Mouse (Mus musculus): Measurements from ENCODE around the gene Mybpc2. TPM values are rescaled to one million over a fixed set of nuclear protein-coding genes. Genes with fewer than 3 reads are reported as not detected.

Gene Mybpc2
- total RNA-seq, 1 experiment = 0.80 TPM

DNA sequence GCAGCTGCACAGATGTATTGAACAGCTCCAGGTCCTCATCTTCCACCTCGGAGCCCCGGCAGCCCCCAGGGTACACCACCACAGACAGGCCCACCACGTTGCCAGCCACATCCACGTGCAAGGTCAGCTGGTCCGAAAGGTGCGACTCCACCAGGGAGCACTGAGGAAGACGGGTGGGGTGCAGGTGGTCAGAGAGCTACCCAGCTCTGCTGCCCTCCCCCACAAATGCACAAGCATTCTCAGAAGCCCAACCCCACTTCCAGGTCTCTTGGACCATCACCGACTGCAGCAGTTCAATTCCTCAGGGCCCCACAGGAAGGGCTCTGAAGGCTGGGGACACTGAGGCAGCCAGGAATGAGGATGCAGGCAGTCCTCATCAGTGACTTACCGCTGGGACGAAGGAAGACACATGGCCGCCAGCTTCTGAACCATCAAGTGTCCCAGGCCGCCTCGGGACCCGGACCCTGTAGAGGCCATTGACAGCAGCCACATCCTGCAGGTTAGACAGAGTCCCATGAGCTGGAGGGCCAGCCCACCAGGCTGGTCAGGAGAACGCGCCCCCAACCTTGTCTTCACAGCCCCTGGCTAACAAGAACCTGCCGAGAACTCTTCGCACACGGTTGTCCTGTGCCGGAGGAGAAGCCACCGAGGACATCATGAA lies 32.2 kb downstream of the Mybpc2 start:
- Histone ChIP-seq H3K9me3 (ENCODE audit: control insufficient read depth, insufficient read depth, low read depth, low read length) (no peaks in the 10 kb centered on the region), H3K4me3 (ENCODE audit: insufficient read depth in 1 of 2, low read depth in 1 of 2, low read length in 2 of 2, poor library complexity in 1 of 2, severe bottlenecking in 1 of 2) (no peak overlapping the region), H3K4me1 (ENCODE audit: control insufficient read depth in 2 of 2, insufficient read depth in 2 of 2, low read length in 2 of 2, poor library complexity in 1 of 2) (peaks cover under 1 to 4% of the 10 kb centered on the region in 2 experiments; a peak in 3 of 4 replicates), H3K36me3 (ENCODE audit: control insufficient read depth, insufficient read depth, low read length, poor library complexity, severe bottlenecking) (peaks cover 42% of the 10 kb centered on the region; the same call in 1 of the 2 replicates), H3K9ac (ENCODE audit: insufficient read depth, low read depth, low read length, poor library complexity, severe bottlenecking) (no peak overlapping the region), H3K27ac (ENCODE audit: insufficient read depth, low read depth, low read length, poor library complexity, severe bottlenecking) (no peak overlapping the region)
- in situ Hi-C loops (cut with MboI; ENCODE audit: low sequenced_read_pairs in 2 of 2, unreplicated experiment in 2 of 2) = no loop called here
- no peak for DNase-seq (ENCODE audit: low read depth, low spot score)
- no peak for TF ChIP-seq ZNF384 (IDR thresholded peaks at IDR 0.05; ENCODE audit: low read depth, low read length)
- TF ChIP-seq HCFC1 (IDR thresholded peaks at IDR 0.05; ENCODE audit: borderline replicate concordance, insufficient read depth, low read length) = no peak
- TF ChIP-seq MAFK (IDR thresholded peaks at IDR 0.05; ENCODE audit: insufficient read depth, low read depth, low read length) = no peak
- no peak for TF ChIP-seq ZC3H11A (IDR thresholded peaks at IDR 0.05; ENCODE audit: borderline replicate concordance, low read depth, low read length)
- TF ChIP-seq CHD2 (IDR thresholded peaks at IDR 0.05; ENCODE audit: low read depth, low read length) = no peak

DNA sequence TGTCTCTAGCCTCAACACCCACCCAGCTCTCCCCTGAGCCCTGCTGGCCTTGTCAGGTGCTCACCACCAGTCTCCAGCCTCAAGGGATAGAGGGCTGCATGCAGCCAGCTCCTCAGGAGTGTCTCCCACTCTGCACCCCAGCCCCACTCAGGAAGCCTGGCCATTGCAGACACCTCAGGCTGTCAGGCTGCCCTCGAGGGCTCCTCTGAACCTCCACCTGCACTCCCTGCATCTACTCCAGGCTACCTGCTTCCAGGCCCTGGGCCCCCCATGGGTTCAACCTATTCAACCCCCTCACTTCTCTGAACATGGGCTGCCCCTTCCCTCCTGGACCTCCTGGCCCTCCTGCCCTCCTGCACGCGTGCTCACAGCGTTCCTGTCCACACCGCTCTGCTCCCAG lies 33.1 kb downstream of the Mybpc2 start:
- no peak for TF ChIP-seq ZC3H11A (IDR thresholded peaks at IDR 0.05; ENCODE audit: borderline replicate concordance, low read depth, low read length)
- TF ChIP-seq HCFC1 (IDR thresholded peaks at IDR 0.05; ENCODE audit: borderline replicate concordance, insufficient read depth, low read length) = no peak
- TF ChIP-seq MAFK (IDR thresholded peaks at IDR 0.05; ENCODE audit: insufficient read depth, low read depth, low read length) = no peak
- TF ChIP-seq ZNF384 (IDR thresholded peaks at IDR 0.05; ENCODE audit: low read depth, low read length) = no peak
- TF ChIP-seq CHD2 (IDR thresholded peaks at IDR 0.05; ENCODE audit: low read depth, low read length) = no peak
- H3K4me1 ChIP-seq (ENCODE audit: control insufficient read depth in 2 of 2, insufficient read depth in 2 of 2, low read length in 2 of 2, poor library complexity in 1 of 2) = peaks cover 0 to 13% of the 10 kb centered on the region in 2 experiments; a peak in 2 of 4 replicates
- no peak for DNase-seq (ENCODE audit: low read depth, low spot score)
- H3K9ac ChIP-seq (ENCODE audit: insufficient read depth, low read depth, low read length, poor library complexity, severe bottlenecking) = no peak overlapping the region
- peaks cover 42% of the 10 kb centered on the region; the same call in 1 of the 2 replicates for H3K36me3 ChIP-seq (ENCODE audit: control insufficient read depth, insufficient read depth, low read length, poor library complexity, severe bottlenecking)
- in situ Hi-C loops (cut with MboI; ENCODE audit: low sequenced_read_pairs in 2 of 2, unreplicated experiment in 2 of 2) = no loop called here
- H3K27ac ChIP-seq (ENCODE audit: insufficient read depth, low read depth, low read length, poor library complexity, severe bottlenecking) = no peak overlapping the region
- H3K9me3 ChIP-seq (ENCODE audit: control insufficient read depth, insufficient read depth, low read depth, low read length) = no peaks in the 10 kb centered on the region
- no peak overlapping the region for H3K4me3 ChIP-seq (ENCODE audit: insufficient read depth in 1 of 2, low read depth in 1 of 2, low read length in 2 of 2, poor library complexity in 1 of 2, severe bottlenecking in 1 of 2)

DNA sequence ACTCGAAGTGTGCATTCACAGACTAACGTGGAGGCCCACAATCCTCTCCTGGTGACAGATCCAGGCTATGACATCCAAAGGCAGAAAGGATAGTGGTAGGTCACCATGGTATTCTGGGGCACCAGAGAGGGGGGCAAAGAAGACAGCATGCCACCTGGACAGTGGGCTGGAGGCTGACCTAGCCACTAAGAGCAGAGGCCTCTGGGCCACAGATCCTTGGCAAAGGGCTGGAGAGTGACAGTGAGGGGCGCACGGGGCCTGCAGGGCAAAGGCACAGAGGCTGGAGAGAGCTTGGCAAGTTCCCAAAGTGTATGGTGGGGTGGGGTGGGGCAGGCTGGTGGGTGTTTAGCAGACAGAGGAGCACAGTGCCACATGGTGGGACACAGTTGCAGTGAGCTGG lies 34.2 kb downstream of the Mybpc2 start:
- in situ Hi-C loops (cut with MboI; ENCODE audit: low sequenced_read_pairs in 2 of 2, unreplicated experiment in 2 of 2) = no loop called here
- H3K4me1 ChIP-seq (ENCODE audit: control insufficient read depth in 2 of 2, insufficient read depth in 2 of 2, low read length in 2 of 2, poor library complexity in 1 of 2) = peaks cover 0 to 15% of the 10 kb centered on the region in 2 experiments; a peak in 2 of 4 replicates
- no peak overlapping the region for H3K4me3 ChIP-seq (ENCODE audit: insufficient read depth in 1 of 2, low read depth in 1 of 2, low read length in 2 of 2, poor library complexity in 1 of 2, severe bottlenecking in 1 of 2)
- H3K27ac ChIP-seq (ENCODE audit: insufficient read depth, low read depth, low read length, poor library complexity, severe bottlenecking) = no peak overlapping the region
- no peaks in the 10 kb centered on the region for H3K9me3 ChIP-seq (ENCODE audit: control insufficient read depth, insufficient read depth, low read depth, low read length)
- DNase-seq (ENCODE audit: low read depth, low spot score) = no peak
- no peak for TF ChIP-seq HCFC1 (IDR thresholded peaks at IDR 0.05; ENCODE audit: borderline replicate concordance, insufficient read depth, low read length)
- no peak for TF ChIP-seq CHD2 (IDR thresholded peaks at IDR 0.05; ENCODE audit: low read depth, low read length)
- TF ChIP-seq ZC3H11A (IDR thresholded peaks at IDR 0.05; ENCODE audit: borderline replicate concordance, low read depth, low read length) = no peak
- TF ChIP-seq ZNF384 (IDR thresholded peaks at IDR 0.05; ENCODE audit: low read depth, low read length) = no peak
- no peak for TF ChIP-seq MAFK (IDR thresholded peaks at IDR 0.05; ENCODE audit: insufficient read depth, low read depth, low read length)
- no peak overlapping the region for H3K9ac ChIP-seq (ENCODE audit: insufficient read depth, low read depth, low read length, poor library complexity, severe bottlenecking)
- H3K36me3 ChIP-seq (ENCODE audit: control insufficient read depth, insufficient read depth, low read length, poor library complexity, severe bottlenecking) = peaks cover 42% of the 10 kb centered on the region; the same call in 1 of the 2 replicates

- peaks cover 40% of the 10 kb centered on the region; the same call in 1 of the 2 replicates for H3K36me3 ChIP-seq (ENCODE audit: control insufficient read depth, insufficient read depth, low read length, poor library complexity, severe bottlenecking)
- DNase-seq (ENCODE audit: low read depth, low spot score) = no peak
- H3K4me1 ChIP-seq (ENCODE audit: control insufficient read depth in 2 of 2, insufficient read depth in 2 of 2, low read length in 2 of 2, poor library complexity in 1 of 2) = peaks cover 0 to 16% of the 10 kb centered on the region in 2 experiments; a peak in 1 of 4 replicates
- TF ChIP-seq HCFC1 (IDR thresholded peaks at IDR 0.05; ENCODE audit: borderline replicate concordance, insufficient read depth, low read length) (no peak), ZNF384 (IDR thresholded peaks at IDR 0.05; ENCODE audit: low read depth, low read length) (no peak), MAFK (IDR thresholded peaks at IDR 0.05; ENCODE audit: insufficient read depth, low read depth, low read length) (no peak), CHD2 (IDR thresholded peaks at IDR 0.05; ENCODE audit: low read depth, low read length) (no peak), ZC3H11A (IDR thresholded peaks at IDR 0.05; ENCODE audit: borderline replicate concordance, low read depth, low read length) (no peak)
- no peak overlapping the region for H3K4me3 ChIP-seq (ENCODE audit: insufficient read depth in 1 of 2, low read depth in 1 of 2, low read length in 2 of 2, poor library complexity in 1 of 2, severe bottlenecking in 1 of 2)
- no peak overlapping the region for H3K27ac ChIP-seq (ENCODE audit: insufficient read depth, low read depth, low read length, poor library complexity, severe bottlenecking)
- in situ Hi-C loops (cut with MboI; ENCODE audit: low sequenced_read_pairs in 2 of 2, unreplicated experiment in 2 of 2) = no loop called here
- H3K9ac ChIP-seq (ENCODE audit: insufficient read depth, low read depth, low read length, poor library complexity, severe bottlenecking) = no peak overlapping the region
- H3K9me3 ChIP-seq (ENCODE audit: control insufficient read depth, insufficient read depth, low read depth, low read length) = no peaks in the 10 kb centered on the region
Measured at GRCm38 (mm10) chr7:44488545-44488944, 35.9 kb downstream of the Mybpc2 start.

Data from ES-E14 (cell line).